Mouse (Mus musculus): ENCODE data around the gene Pym1. TPM values are rescaled to one million over a fixed set of nuclear protein-coding genes. Genes with fewer than 3 reads are reported as not detected.
"Not testable (repeated sequence)": the region's sequence is repeated elsewhere in the genome, so short reads cannot be mapped to it uniquely, and the experiment has no call there.

The Pym1 gene
- polyA plus RNA-seq, 1 experiment: 10.9 TPM

GRCm38 (mm10) chr10:128715559-128716537 lies 31.8 kb upstream of the Pym1 start:
- Histone ChIP-seq H3K4me3 (replicated peaks) (no peak overlapping the region), H3K27me3 (ENCODE audit: control insufficient read depth) (peaks cover 10% of the 10 kb centered on the region), H3K36me3 (ENCODE audit: control insufficient read depth) (no peaks in the 10 kb centered on the region), H3K4me1 (ENCODE audit: control insufficient read depth) (no peaks in the 10 kb centered on the region), H3K9me3 (ENCODE audit: control insufficient read depth, low read length) (no peaks in the 10 kb centered on the region)
- TF ChIP-seq GATA1 (IDR thresholded peaks at IDR 0.05; ENCODE audit: low read length): no peak
- TF ChIP-seq TAL1 (IDR thresholded peaks at IDR 0.05; ENCODE audit: low read length): no peak

DNA sequence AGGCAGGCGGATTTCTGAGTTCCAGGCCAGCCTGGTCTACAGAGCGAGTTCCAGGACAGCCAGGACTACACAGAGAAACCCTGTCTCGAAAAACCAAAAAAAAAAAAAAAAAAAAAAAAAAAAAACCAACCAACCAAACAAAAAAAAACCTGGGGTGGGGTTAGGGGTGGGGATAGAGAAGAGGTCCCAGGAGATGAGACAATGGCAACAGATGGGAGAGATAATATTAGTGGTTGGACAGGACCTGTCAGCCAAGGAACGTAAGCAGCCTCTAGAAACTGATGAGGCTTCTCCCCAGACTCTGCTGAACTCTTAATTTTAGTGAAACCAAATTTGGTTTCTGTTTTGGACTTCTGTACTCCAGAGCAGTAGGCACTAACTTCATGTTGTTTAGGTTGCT lies 22.2 kb upstream of the Pym1 start:
- H3K36me3 ChIP-seq (ENCODE audit: control insufficient read depth); H3K9me3 ChIP-seq (ENCODE audit: control insufficient read depth, low read length); H3K27me3 ChIP-seq (ENCODE audit: control insufficient read depth); H3K4me3 ChIP-seq (replicated peaks); H3K4me1 ChIP-seq (ENCODE audit: control insufficient read depth): not testable (repeated sequence)

DNA sequence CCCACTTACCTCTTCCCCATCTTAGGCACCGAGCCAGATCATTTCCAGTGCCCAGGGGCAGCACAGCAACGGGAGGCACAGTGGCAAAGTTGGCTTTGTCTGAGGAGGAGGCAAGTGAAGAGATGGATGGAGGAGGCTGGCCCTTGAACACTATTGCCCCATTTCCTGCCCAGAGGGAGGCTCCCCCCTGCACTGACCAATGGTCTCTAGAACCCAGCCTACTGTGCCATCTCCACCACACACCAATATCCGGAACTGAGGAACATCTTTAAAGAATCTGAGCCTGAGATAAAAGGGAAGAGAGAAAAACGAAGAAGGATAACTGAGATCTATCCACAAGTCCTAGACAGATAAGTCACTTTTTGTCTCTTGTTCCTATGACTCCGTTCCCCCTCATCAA lies 19.6 kb upstream of the Pym1 start:
- Histone ChIP-seq H3K36me3 (ENCODE audit: control insufficient read depth) (no peaks in the 10 kb centered on the region), H3K4me1 (ENCODE audit: control insufficient read depth) (peaks cover 7% of the 10 kb centered on the region), H3K4me3 (replicated peaks) (no peak overlapping the region), H3K27me3 (ENCODE audit: control insufficient read depth) (no peaks in the 10 kb centered on the region), H3K9me3 (ENCODE audit: control insufficient read depth, low read length) (peaks cover under 1% of the 10 kb centered on the region; the same call in 1 of the 2 replicates)
- no peak for TF ChIP-seq TAL1 (IDR thresholded peaks at IDR 0.05; ENCODE audit: low read length)
- no peak for TF ChIP-seq GATA1 (IDR thresholded peaks at IDR 0.05; ENCODE audit: low read length)

GRCm38 (mm10) chr10:128731002-128731433 lies 16.7 kb upstream of the Pym1 start:
- TF ChIP-seq GATA1 (IDR thresholded peaks at IDR 0.05; ENCODE audit: low read length) (no peak), TAL1 (IDR thresholded peaks at IDR 0.05; ENCODE audit: low read length) (no peak)
- H3K4me3 ChIP-seq (replicated peaks): no peak overlapping the region
- H3K27me3 ChIP-seq (ENCODE audit: control insufficient read depth): no peaks in the 10 kb centered on the region
- H3K9me3 ChIP-seq (ENCODE audit: control insufficient read depth, low read length): peaks cover 7% of the 10 kb centered on the region; the same call in 1 of the 2 replicates
- peaks cover 3% of the 10 kb centered on the region for H3K4me1 ChIP-seq (ENCODE audit: control insufficient read depth)
- H3K36me3 ChIP-seq (ENCODE audit: control insufficient read depth): no peaks in the 10 kb centered on the region

- no peak overlapping the region for H3K4me3 ChIP-seq (replicated peaks)
- TF ChIP-seq TAL1 (IDR thresholded peaks at IDR 0.05; ENCODE audit: low read length) (no peak), GATA1 (IDR thresholded peaks at IDR 0.05; ENCODE audit: low read length) (no peak)
- peaks cover 3% of the 10 kb centered on the region for H3K4me1 ChIP-seq (ENCODE audit: control insufficient read depth)
- no peaks in the 10 kb centered on the region for H3K27me3 ChIP-seq (ENCODE audit: control insufficient read depth)
- H3K9me3 ChIP-seq (ENCODE audit: control insufficient read depth, low read length): peaks cover 7% of the 10 kb centered on the region; the same call in 1 of the 2 replicates
- no peaks in the 10 kb centered on the region for H3K36me3 ChIP-seq (ENCODE audit: control insufficient read depth)
Measured at GRCm38 (mm10) chr10:128731992-128732391, 15.7 kb upstream of the Pym1 start.

- no peak overlapping the region for H3K4me3 ChIP-seq (replicated peaks)
- H3K27me3 ChIP-seq (ENCODE audit: control insufficient read depth): peaks cover 17% of the 10 kb centered on the region
Measured at GRCm38 (mm10) chr10:128737435-128737834, 10.3 kb upstream of the Pym1 start.

GRCm38 (mm10) chr10:128740296-128740695 lies 7.4 kb upstream of the Pym1 start:
- Histone ChIP-seq H3K4me3 (replicated peaks) (no peak overlapping the region), H3K9me3 (ENCODE audit: control insufficient read depth, low read length) (peaks cover 2% of the 10 kb centered on the region; the same call in 1 of the 2 replicates), H3K4me1 (ENCODE audit: control insufficient read depth) (peaks cover 23% of the 10 kb centered on the region), H3K27me3 (ENCODE audit: control insufficient read depth) (peaks cover 45% of the 10 kb centered on the region), H3K36me3 (ENCODE audit: control insufficient read depth) (no peaks in the 10 kb centered on the region)
- no peak for TF ChIP-seq TAL1 (IDR thresholded peaks at IDR 0.05; ENCODE audit: low read length)
- TF ChIP-seq GATA1 (IDR thresholded peaks at IDR 0.05; ENCODE audit: low read length): no peak

More at GRCm38 (mm10) chr10:128737435-128737834, 10.3 kb upstream of the Pym1 start:
- H3K36me3 ChIP-seq (ENCODE audit: control insufficient read depth): no peaks in the 10 kb centered on the region
- H3K9me3 ChIP-seq (ENCODE audit: control insufficient read depth, low read length): peaks cover 7% of the 10 kb centered on the region; the same call in 1 of the 2 replicates
- TF ChIP-seq GATA1 (IDR thresholded peaks at IDR 0.05; ENCODE audit: low read length) (no peak), TAL1 (IDR thresholded peaks at IDR 0.05; ENCODE audit: low read length) (no peak)
- peaks cover 9% of the 10 kb centered on the region for H3K4me1 ChIP-seq (ENCODE audit: control insufficient read depth)

DNA sequence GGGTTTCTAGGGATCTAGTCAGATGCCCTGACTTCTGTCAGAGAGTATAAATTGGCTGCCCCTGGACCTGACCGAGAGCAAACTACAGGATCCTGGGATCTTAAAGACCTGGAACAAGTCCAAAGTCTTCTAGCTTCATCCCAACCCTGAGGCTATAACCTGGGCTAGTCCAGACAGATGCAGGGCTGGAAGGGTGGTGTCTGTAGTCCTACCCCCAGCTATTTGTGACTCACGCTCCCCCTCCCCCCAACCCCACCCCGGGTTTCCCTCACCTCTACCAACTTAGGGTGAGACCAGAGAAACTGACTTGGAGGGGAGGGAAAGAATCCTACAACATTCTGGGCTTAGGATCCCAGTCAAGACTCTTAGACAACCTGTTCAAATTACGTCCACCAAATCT lies 5.1 kb upstream of the Pym1 start:
- Histone ChIP-seq H3K27me3 (ENCODE audit: control insufficient read depth) (peaks cover 60% of the 10 kb centered on the region), H3K36me3 (ENCODE audit: control insufficient read depth) (no peaks in the 10 kb centered on the region), H3K4me3 (replicated peaks) (no peak overlapping the region), H3K4me1 (ENCODE audit: control insufficient read depth) (peaks cover 28% of the 10 kb centered on the region), H3K9me3 (ENCODE audit: control insufficient read depth, low read length) (peaks cover 2% of the 10 kb centered on the region; the same call in 1 of the 2 replicates)
- TF ChIP-seq GATA1 (IDR thresholded peaks at IDR 0.05; ENCODE audit: low read length) (no peak), TAL1 (IDR thresholded peaks at IDR 0.05; ENCODE audit: low read length) (no peak)

GRCm38 (mm10) chr10:128743235-128743634 lies 4.5 kb upstream of the Pym1 start:
- Histone ChIP-seq H3K36me3 (ENCODE audit: control insufficient read depth) (no peaks in the 10 kb centered on the region), H3K4me1 (ENCODE audit: control insufficient read depth) (peaks cover 31% of the 10 kb centered on the region), H3K9me3 (ENCODE audit: control insufficient read depth, low read length) (peaks cover 2% of the 10 kb centered on the region; the same call in 1 of the 2 replicates), H3K4me3 (replicated peaks) (peak overlapping the region; percentile 44), H3K27me3 (ENCODE audit: control insufficient read depth) (peaks cover 60% of the 10 kb centered on the region)
- TF ChIP-seq TAL1 (IDR thresholded peaks at IDR 0.05; ENCODE audit: low read length): no peak
- no peak for TF ChIP-seq GATA1 (IDR thresholded peaks at IDR 0.05; ENCODE audit: low read length)
